Mouse (Mus musculus): Measurements from ENCODE around the gene Mrpl23. TPM values are rescaled to one million over a fixed set of nuclear protein-coding genes. Genes with fewer than 3 reads are reported as not detected.

Mrpl23 gene
- polyA plus RNA-seq, 1 experiment from 2014 or later = 12.8 TPM

- H3K4me2 ChIP-seq (replicated peaks) = no peak overlapping the region
- 72% methylated on average over 8 of the region's 8 CpGs for WGBS
- no peak for ATAC-seq
- H3K27ac ChIP-seq = no peak overlapping the region
- H3K36me3 ChIP-seq = peaks cover 20% of the 10 kb centered on the region
- H3K4me1 ChIP-seq (replicated peaks) = peaks cover 22% of the 10 kb centered on the region
- no peak overlapping the region for H3K4me3 ChIP-seq (replicated peaks)
- no peaks in the 10 kb centered on the region for H3K27me3 ChIP-seq
- no peak overlapping the region for H3K9ac ChIP-seq (replicated peaks)
- H3K9me3 ChIP-seq = no peaks in the 10 kb centered on the region
Observed at GRCm38 (mm10) chr7:142539828-142540227, 7.3 kb downstream of the Mrpl23 start.

GRCm38 (mm10) chr7:142542771-142543303 lies 10.4 kb downstream of the Mrpl23 start:
- Histone ChIP-seq H3K9ac (replicated peaks) (peak overlapping the region; percentile 43; the same call in 1 of the 2 replicates), H3K9me3 (no peaks in the 10 kb centered on the region), H3K4me2 (replicated peaks) (peak overlapping the region; percentile 10), H3K4me3 (replicated peaks) (no peak overlapping the region), H3K36me3 (peaks cover 16% of the 10 kb centered on the region), H3K27me3 (no peaks in the 10 kb centered on the region), H3K4me1 (replicated peaks) (peaks cover 22% of the 10 kb centered on the region), H3K27ac (no peak overlapping the region)
- no peak for ATAC-seq
- 19% methylated on average over 11 of the region's 11 CpGs for WGBS

- WGBS = 82% methylated on average over 7 of the region's 7 CpGs
- Histone ChIP-seq H3K4me3 (replicated peaks) (no peak overlapping the region), H3K9me3 (no peaks in the 10 kb centered on the region), H3K4me2 (replicated peaks) (no peak overlapping the region), H3K27ac (no peak overlapping the region), H3K9ac (replicated peaks) (no peak overlapping the region), H3K36me3 (peaks cover 10% of the 10 kb centered on the region), H3K4me1 (replicated peaks) (peaks cover 19% of the 10 kb centered on the region), H3K27me3 (no peaks in the 10 kb centered on the region)
- ATAC-seq = no peak
Observed at GRCm38 (mm10) chr7:142545967-142546366, 13.5 kb downstream of the Mrpl23 start.

- Histone ChIP-seq H3K9ac (replicated peaks) (no peak overlapping the region), H3K9me3 (no peaks in the 10 kb centered on the region), H3K4me3 (replicated peaks) (no peak overlapping the region), H3K27me3 (no peaks in the 10 kb centered on the region), H3K4me1 (replicated peaks) (peaks cover 12% of the 10 kb centered on the region), H3K27ac (no peak overlapping the region), H3K4me2 (replicated peaks) (no peak overlapping the region), H3K36me3 (peaks cover 5% of the 10 kb centered on the region; the same call in 1 of the 2 replicates)
- no peak for ATAC-seq
- WGBS = 63% methylated on average over 2 of the region's 2 CpGs
Observed at GRCm38 (mm10) chr7:142547874-142548273, 15.4 kb downstream of the Mrpl23 start.

GRCm38 (mm10) chr7:142548706-142549105 lies 16.2 kb downstream of the Mrpl23 start:
- Histone ChIP-seq H3K4me2 (replicated peaks) (no peak overlapping the region), H3K9ac (replicated peaks) (no peak overlapping the region), H3K4me3 (replicated peaks) (no peak overlapping the region), H3K9me3 (no peaks in the 10 kb centered on the region), H3K27me3 (no peaks in the 10 kb centered on the region), H3K27ac (no peak overlapping the region), H3K36me3 (peaks cover 5% of the 10 kb centered on the region; the same call in 1 of the 2 replicates), H3K4me1 (replicated peaks) (peaks cover 9% of the 10 kb centered on the region)
- ATAC-seq = no peak
- 15% methylated on average over 6 of the region's 6 CpGs for WGBS

- no peaks in the 10 kb centered on the region for H3K27me3 ChIP-seq
- peaks cover 22% of the 10 kb centered on the region for H3K4me1 ChIP-seq (replicated peaks)
- no peaks in the 10 kb centered on the region for H3K9me3 ChIP-seq
- no peak overlapping the region for H3K4me3 ChIP-seq (replicated peaks)
- H3K36me3 ChIP-seq = peaks cover 4% of the 10 kb centered on the region; the same call in 1 of the 2 replicates
- H3K9ac ChIP-seq (replicated peaks) = no peak overlapping the region
- no peak overlapping the region for H3K4me2 ChIP-seq (replicated peaks)
- WGBS = 86% methylated on average over 10 of the region's 10 CpGs
- no peak overlapping the region for H3K27ac ChIP-seq
- no peak for ATAC-seq
Observed at GRCm38 (mm10) chr7:142549941-142550763, 17.7 kb downstream of the Mrpl23 start.

- Histone ChIP-seq H3K9me3 (no peaks in the 10 kb centered on the region), H3K4me1 (replicated peaks) (peaks cover 22% of the 10 kb centered on the region), H3K4me2 (replicated peaks) (no peak overlapping the region), H3K36me3 (no peaks in the 10 kb centered on the region), H3K27me3 (no peaks in the 10 kb centered on the region), H3K9ac (replicated peaks) (no peak overlapping the region), H3K27ac (no peak overlapping the region), H3K4me3 (replicated peaks) (no peak overlapping the region)
- 85% methylated on average over 14 of the region's 14 CpGs for WGBS
- no peak for ATAC-seq
Observed at GRCm38 (mm10) chr7:142550935-142551373, 18.5 kb downstream of the Mrpl23 start.

GRCm38 (mm10) chr7:142551691-142552090 lies 19.2 kb downstream of the Mrpl23 start:
- H3K4me1 ChIP-seq (replicated peaks) = peaks cover 22% of the 10 kb centered on the region
- 98% methylated on average over 5 of the region's 5 CpGs for WGBS
- H3K4me2 ChIP-seq (replicated peaks) = no peak overlapping the region
- ATAC-seq = no peak
- no peaks in the 10 kb centered on the region for H3K27me3 ChIP-seq
- H3K9ac ChIP-seq (replicated peaks) = no peak overlapping the region
- H3K4me3 ChIP-seq (replicated peaks) = no peak overlapping the region
- H3K36me3 ChIP-seq = no peaks in the 10 kb centered on the region
- no peak overlapping the region for H3K27ac ChIP-seq
- no peaks in the 10 kb centered on the region for H3K9me3 ChIP-seq

- Histone ChIP-seq H3K4me2 (replicated peaks) (no peak overlapping the region), H3K4me1 (replicated peaks) (peaks cover 22% of the 10 kb centered on the region), H3K9ac (replicated peaks) (no peak overlapping the region), H3K27ac (no peak overlapping the region), H3K9me3 (no peaks in the 10 kb centered on the region), H3K36me3 (no peaks in the 10 kb centered on the region), H3K4me3 (replicated peaks) (no peak overlapping the region), H3K27me3 (no peaks in the 10 kb centered on the region)
- no peak for ATAC-seq
- 66% methylated on average over 12 of the region's 13 CpGs for WGBS
Observed at GRCm38 (mm10) chr7:142552591-142553416, 20.3 kb downstream of the Mrpl23 start.

- no peak for ATAC-seq
- Histone ChIP-seq H3K27ac (no peak overlapping the region), H3K36me3 (no peaks in the 10 kb centered on the region), H3K9me3 (no peaks in the 10 kb centered on the region), H3K4me2 (replicated peaks) (no peak overlapping the region), H3K4me3 (replicated peaks) (no peak overlapping the region), H3K4me1 (replicated peaks) (peaks cover 19% of the 10 kb centered on the region), H3K9ac (replicated peaks) (no peak overlapping the region), H3K27me3 (no peaks in the 10 kb centered on the region)
- WGBS = 48% methylated on average over 11 of the region's 11 CpGs
Observed at GRCm38 (mm10) chr7:142553417-142554335, 21.2 kb downstream of the Mrpl23 start.

GRCm38 (mm10) chr7:142554625-142555024 lies 22.1 kb downstream of the Mrpl23 start:
- no peak for ATAC-seq
- Histone ChIP-seq H3K4me3 (replicated peaks) (no peak overlapping the region), H3K9me3 (no peaks in the 10 kb centered on the region), H3K27me3 (no peaks in the 10 kb centered on the region), H3K27ac (no peak overlapping the region), H3K36me3 (no peaks in the 10 kb centered on the region), H3K4me1 (replicated peaks) (peaks cover 14% of the 10 kb centered on the region), H3K9ac (replicated peaks) (no peak overlapping the region), H3K4me2 (replicated peaks) (no peak overlapping the region)
- WGBS = 62% methylated on average over 1 of the region's 1 CpGs

Data from midbrain, embryonic 13.5 days (tissue).